Mouse (Mus musculus) stomach, postnatal 0 days (tissue): ENCODE results near the gene Ssmem1. TPM values are rescaled to one million over a fixed set of nuclear protein-coding genes. Genes with fewer than 3 reads are reported as not detected.

ENCODE experiments used
- ATAC-seq: fragments of 200-750 bp; cut with Nextera tagmentation; 2 replicates; pipeline ENCODE4 v1.8.0; 2017; ENCODE audit not compliant: low FRiP score, low TSS enrichment
- DNase-seq: peaks from one replicate; pipeline ENCODE4 v3.0.0-alpha.2; 2016; ENCODE audit warnings: low spot score
- H3K27ac ChIP-seq: fragments of 300-500 bp; sonication (generic); replicated peaks from 2 replicates; pipeline ENCODE4 v1.5.1; 2014; ENCODE audit warnings: mild to moderate bottlenecking, control low read depth
- H3K27me3 ChIP-seq: fragments of 300-500 bp; sonication (generic); 2 replicates; pipeline ENCODE4 v1.6.1; 2014; ENCODE audit warnings: low read length; ENCODE audit not compliant: control insufficient read depth, insufficient read depth
- H3K36me3 ChIP-seq: fragments of 300-500 bp; sonication (generic); 2 replicates; pipeline ENCODE4 v1.6.1; 2014; ENCODE audit warnings: low read length, mixed read lengths; ENCODE audit not compliant: control insufficient read depth, insufficient read depth
- H3K4me1 ChIP-seq: fragments of 300-500 bp; sonication (generic); replicated peaks from 2 replicates; pipeline ENCODE4 v1.6.1; 2014; ENCODE audit warnings: antibody characterized with exemption; ENCODE audit not compliant: control insufficient read depth, insufficient read depth
- H3K4me2 ChIP-seq: fragments of 300-500 bp; sonication (generic); replicated peaks from 2 replicates; pipeline ENCODE4 v1.6.1; 2014; ENCODE audit warnings: low read depth, mild to moderate bottlenecking, control low read depth, moderate library complexity
- H3K4me3 ChIP-seq: fragments of 300-500 bp; sonication (generic); 2 replicates; pipeline ENCODE4 v1.5.1; 2014; ENCODE audit warnings: low read depth, low read length, control low read depth
- H3K9ac ChIP-seq: fragments of 300-500 bp; sonication (generic); 2 replicates; pipeline ENCODE4 v1.6.1; 2014; ENCODE audit warnings: mild to moderate bottlenecking, low read length, control low read depth, mixed read lengths
- H3K9me3 ChIP-seq: fragments of 300-500 bp; sonication (generic); 2 replicates; pipeline ENCODE4 v1.6.1; 2016; ENCODE audit warnings: low read length; ENCODE audit not compliant: control insufficient read depth
- CTCF ChIP-seq: IDR thresholded peaks from 2 replicates; pipeline ENCODE4 v1.5.1; 2016; ENCODE audit warnings: antibody characterized with exemption, low read depth, mild to moderate bottlenecking, moderate library complexity
- EP300 ChIP-seq: optimal IDR thresholded peaks from 2 replicates; pipeline ENCODE3; 2016; ENCODE audit warnings: antibody characterized with exemption
- WGBS: fragments of 180-500 bp; shearing (Covaris S2); extraction: QIAGEN DNeasy Blood & Tissue Kit; methylation state at CpG from one replicate; pipeline ENCODE4 v1.1.7; 2014; 5-methylcytosine and 5-hydroxymethylcytosine counted together
- polyA plus RNA-seq: library from polyadenylated mRNA; unstranded; fragments of >200 nt; fragmentation: Nextera tagmentation; extraction: Ambion mirVana; gene quantifications from 2 replicates; pipeline ENCODE4 v1.2.1, GENCODE M21; 2015

The Ssmem1 gene
- polyA plus RNA-seq, 1 experiment from 2014 or later = not detected

DNA sequence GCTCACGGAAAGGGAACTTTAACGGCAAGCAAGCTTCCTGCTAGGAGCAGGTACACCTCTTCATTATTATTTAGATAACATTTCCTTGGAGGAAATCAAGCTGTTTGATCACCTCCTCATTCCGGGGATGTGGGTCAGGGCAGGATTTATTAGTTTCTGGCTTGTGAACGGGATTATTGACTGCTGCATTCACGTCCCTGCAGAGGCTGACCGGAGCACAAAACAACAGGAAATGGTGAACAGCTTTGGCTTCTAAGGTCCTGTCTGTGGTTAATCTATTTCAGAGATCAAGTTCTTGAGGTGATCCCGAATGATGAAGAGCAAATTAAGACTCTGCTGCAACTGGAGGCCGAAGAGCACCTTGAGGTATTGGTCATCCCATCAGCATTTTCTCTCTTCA, 34.2 kb downstream of the Ssmem1 start:
- DNase-seq = no peak
- 29% methylated on average over 8 of the region's 8 CpGs for WGBS
- no peak overlapping the region for H3K4me3 ChIP-seq

DNA sequence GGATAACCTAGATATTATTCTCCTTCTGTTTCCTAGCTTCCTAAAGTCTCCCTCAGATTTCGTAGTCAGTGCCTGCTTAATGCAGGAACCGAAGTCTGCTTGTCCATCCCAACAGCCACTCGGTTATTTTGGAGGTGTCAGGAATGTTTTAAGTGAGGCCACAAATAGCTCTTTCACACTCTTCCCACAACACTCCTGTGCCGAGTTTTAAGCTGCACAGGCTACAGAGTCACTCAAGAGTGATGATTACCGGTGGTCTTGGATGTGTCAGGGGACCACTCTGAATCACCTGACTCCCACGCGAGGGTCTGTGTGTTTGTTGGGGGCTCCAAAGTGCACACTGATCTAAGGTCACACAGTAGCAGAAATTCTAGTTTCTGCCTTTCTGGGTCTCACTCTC, 36.0 kb downstream of the Ssmem1 start:
- no peaks in the 10 kb centered on the region for H3K27me3 ChIP-seq
- TF ChIP-seq CTCF (no peak), EP300 (no peak)
- H3K9ac ChIP-seq = no peak overlapping the region
- no peaks in the 10 kb centered on the region for H3K36me3 ChIP-seq
- H3K4me3 ChIP-seq = no peak overlapping the region
- DNase-seq (no peak), ATAC-seq (no peak)
- H3K9me3 ChIP-seq = no peaks in the 10 kb centered on the region
- no peak overlapping the region for H3K27ac ChIP-seq
- WGBS = 76% methylated on average over 7 of the region's 7 CpGs
- H3K4me1 ChIP-seq = peaks cover 5% of the 10 kb centered on the region
- no peak overlapping the region for H3K4me2 ChIP-seq

More for the DNA sequence above, 34.2 kb downstream of the Ssmem1 start:
- Histone ChIP-seq H3K4me1 (no peaks in the 10 kb centered on the region), H3K9me3 (no peaks in the 10 kb centered on the region), H3K9ac (no peak overlapping the region), H3K27me3 (no peaks in the 10 kb centered on the region), H3K27ac (no peak overlapping the region), H3K36me3 (no peaks in the 10 kb centered on the region), H3K4me2 (peak overlapping the region; percentile 18; the same call in 1 of the 2 replicates)
- no peak for TF ChIP-seq EP300
- no peak for TF ChIP-seq CTCF
- ATAC-seq = no peak

DNA sequence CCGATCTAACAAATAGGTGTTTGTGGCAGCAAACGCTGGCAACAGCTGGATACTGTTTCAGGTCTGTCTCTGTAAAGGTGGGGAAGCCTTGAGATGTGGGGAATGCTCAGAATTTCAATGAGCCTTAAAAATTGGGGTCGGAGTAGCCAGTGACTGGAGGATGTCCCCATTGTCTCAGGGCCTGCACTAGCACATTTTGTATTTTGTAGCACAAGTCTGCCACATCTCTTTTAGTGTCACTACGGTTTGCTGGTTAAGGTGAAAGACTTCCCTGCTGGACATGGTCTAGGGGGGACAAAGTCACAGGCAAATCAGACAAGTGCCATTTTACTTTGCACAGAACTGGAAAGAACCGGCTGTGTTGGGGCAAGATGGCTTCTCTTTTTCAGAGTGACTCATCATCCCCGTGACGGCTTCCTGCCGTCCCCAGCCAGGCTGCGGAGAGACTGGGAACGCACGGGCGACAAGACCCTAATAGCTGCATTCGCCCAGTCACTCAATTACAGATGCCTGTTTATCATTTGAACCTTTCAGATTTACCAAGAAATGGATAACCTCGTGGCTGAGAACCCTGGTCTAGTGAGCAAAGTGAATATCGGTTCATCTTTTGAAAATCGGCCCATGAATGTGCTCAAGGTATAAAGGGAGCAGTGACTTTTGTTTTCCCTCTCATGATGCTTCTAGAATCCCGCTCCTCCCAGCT, 37.1 kb downstream of the Ssmem1 start:
- Histone ChIP-seq H3K27ac (peak overlapping the region; percentile 84), H3K9me3 (no peaks in the 10 kb centered on the region), H3K4me3 (peak overlapping the region; percentile 29), H3K4me1 (peaks cover 5% of the 10 kb centered on the region), H3K27me3 (no peaks in the 10 kb centered on the region), H3K36me3 (no peaks in the 10 kb centered on the region), H3K9ac (peak overlapping the region; percentile 38; the same call in 1 of the 2 replicates), H3K4me2 (peak overlapping the region; percentile 48)
- ATAC-seq (peak; percentile 73; the same call in 1 of the 2 replicates), DNase-seq (peak; percentile 36)
- TF ChIP-seq CTCF (no peak), EP300 (no peak)
- 17% methylated on average over 17 of the region's 17 CpGs for WGBS

DNA sequence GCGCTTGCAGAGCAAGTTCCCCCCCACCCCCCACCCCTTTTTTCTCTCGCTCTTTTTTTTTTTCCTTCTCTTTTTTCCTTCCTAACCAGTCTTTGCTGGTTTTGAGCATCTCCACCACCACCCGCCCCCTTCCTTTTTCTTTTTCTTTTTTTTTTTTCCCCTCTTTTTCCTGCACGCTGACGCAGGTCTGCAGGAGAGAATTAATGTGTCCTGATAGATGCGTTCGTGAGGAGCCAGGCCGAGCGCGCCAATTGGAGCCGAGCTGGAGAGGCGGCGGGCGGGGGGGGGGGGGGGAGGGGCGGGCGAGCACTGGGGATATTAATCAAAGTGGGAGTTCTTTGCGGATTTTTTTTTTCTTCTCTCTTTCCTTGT, 37.6 kb downstream of the Ssmem1 start:
- Histone ChIP-seq H3K27me3 (no peaks in the 10 kb centered on the region), H3K27ac (peak overlapping the region; percentile 84), H3K4me2 (peak overlapping the region; percentile 48), H3K4me3 (peak overlapping the region; percentile 29), H3K4me1 (peaks cover 5% of the 10 kb centered on the region), H3K9ac (peak overlapping the region; percentile 38; the same call in 1 of the 2 replicates), H3K36me3 (no peaks in the 10 kb centered on the region), H3K9me3 (no peaks in the 10 kb centered on the region)
- TF ChIP-seq EP300 (no peak), CTCF (no peak)
- ATAC-seq (no peak), DNase-seq (peak; percentile 44)
- WGBS = under 1% methylated on average over 17 of the region's 17 CpGs

DNA sequence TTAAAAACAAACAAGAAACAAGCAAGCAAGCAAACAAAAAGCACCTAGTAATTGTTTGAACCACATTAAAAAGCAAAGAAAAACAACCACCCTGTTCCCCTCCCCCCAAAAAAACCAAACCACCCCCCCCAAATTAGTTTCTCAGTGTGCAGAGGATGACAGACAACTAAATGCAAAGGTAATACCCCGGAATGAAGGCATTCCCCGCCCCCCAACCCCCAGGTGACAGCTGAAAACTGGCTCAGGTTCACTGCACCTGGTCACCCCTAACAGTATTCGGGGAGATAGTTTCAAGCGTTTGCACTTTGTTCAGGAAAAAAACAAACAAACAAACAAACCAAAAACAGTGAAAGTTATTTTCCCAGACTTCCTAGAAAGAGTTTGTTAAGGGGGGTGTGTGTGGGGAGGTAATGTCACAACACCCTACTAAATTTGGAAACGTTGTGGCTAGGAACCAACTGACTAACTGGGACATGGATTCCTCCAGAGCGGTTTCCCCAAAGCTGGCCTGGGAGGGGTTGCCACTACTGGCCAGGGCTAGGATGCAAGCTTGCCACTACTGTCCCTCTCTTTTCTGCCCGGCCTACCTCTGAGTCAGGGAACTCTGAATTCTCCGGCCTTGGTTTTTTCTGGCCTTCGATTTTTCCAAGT, 38.1 kb downstream of the Ssmem1 start:
- H3K9ac ChIP-seq = no peak overlapping the region
- 0 out of 2 replicates have a peak overlapping the region, but pooled peaks have one; percentile 49 for H3K27ac ChIP-seq
- peaks cover 5% of the 10 kb centered on the region for H3K4me1 ChIP-seq
- no peaks in the 10 kb centered on the region for H3K9me3 ChIP-seq
- ATAC-seq (no peak; the same call in 1 of the 2 replicates), DNase-seq (no peak)
- H3K4me2 ChIP-seq = peak overlapping the region; percentile 48
- H3K4me3 ChIP-seq = peak overlapping the region; percentile 29; the same call in 1 of the 2 replicates
- 45% methylated on average over 9 of the region's 9 CpGs for WGBS
- H3K36me3 ChIP-seq = no peaks in the 10 kb centered on the region
- TF ChIP-seq EP300 (no peak), CTCF (no peak)
- no peaks in the 10 kb centered on the region for H3K27me3 ChIP-seq
